Mouse (Mus musculus) heart, postnatal 0 days (tissue): ENCODE measurements at regions not wholly inside any gene's neighbourhood (a gene's known extent, or its start where the extent isn't known, plus 50 kb on each side); places are given as distances from the start of the nearest gene placed in this dataset.

Experiments used
- ATAC-seq: fragments of 200-750 bp; cut with Nextera tagmentation; 2 replicates; pipeline ENCODE4 v1.8.0; 2017; ENCODE audit warnings: low read depth, moderate number of reproducible peaks, moderate library complexity; ENCODE audit not compliant: insufficient read depth
- DNase-seq: peaks from one replicate; pipeline ENCODE4 v3.0.0-alpha.2; 2016; ENCODE audit warnings: low spot score
- H3K27ac ChIP-seq: fragments of 300-500 bp; sonication (generic); 2 replicates; pipeline ENCODE4 v1.5.1; 2014; ENCODE audit warnings: low read depth, mild to moderate bottlenecking
- H3K27me3 ChIP-seq: fragments of 300-500 bp; sonication (generic); 2 replicates; pipeline ENCODE4 v1.6.1; 2014; ENCODE audit warnings: low read length, mixed read lengths; ENCODE audit not compliant: control insufficient read depth, insufficient read depth
- H3K36me3 ChIP-seq: fragments of 300-500 bp; sonication (generic); replicated peaks from 2 replicates; pipeline ENCODE4 v1.6.1; 2014; ENCODE audit warnings: low read length, mixed read lengths; ENCODE audit not compliant: control insufficient read depth, insufficient read depth
- H3K4me1 ChIP-seq: fragments of 300-500 bp; sonication (generic); 2 replicates; pipeline ENCODE4 v1.6.1; 2014; ENCODE audit warnings: antibody characterized with exemption; ENCODE audit not compliant: control insufficient read depth, insufficient read depth
- H3K4me2 ChIP-seq: fragments of 300-500 bp; sonication (generic); 2 replicates; pipeline ENCODE4 v1.6.1; 2014; ENCODE audit warnings: low read depth, mild to moderate bottlenecking, low read length, moderate library complexity
- H3K4me3 ChIP-seq: fragments of 300-500 bp; sonication (generic); 2 replicates; pipeline ENCODE4 v1.5.1; 2014; ENCODE audit warnings: low read depth, low read length
- H3K9ac ChIP-seq: fragments of 300-500 bp; sonication (generic); replicated peaks from 2 replicates; pipeline ENCODE4 v1.6.1; 2014; ENCODE audit warnings: low read depth, low read length, mixed read lengths
- H3K9me3 ChIP-seq: fragments of 300-500 bp; sonication (generic); replicated peaks from 2 replicates; pipeline ENCODE4 v1.6.1; 2016; ENCODE audit warnings: low read length; ENCODE audit not compliant: control insufficient read depth
- CTCF ChIP-seq: IDR thresholded peaks from 2 replicates; pipeline ENCODE4 v1.5.1; 2016; ENCODE audit warnings: antibody characterized with exemption, control low read depth, low read depth
- EP300 ChIP-seq: IDR thresholded peaks from 2 replicates; pipeline ENCODE4 v1.6.1; 2016; ENCODE audit warnings: antibody characterized with exemption, low read depth
- WGBS: fragments of 180-500 bp; shearing (Covaris S2); extraction: QIAGEN DNeasy Blood & Tissue Kit; methylation state at CpG from one replicate; pipeline ENCODE4 v1.1.7; 2014; 5-methylcytosine and 5-hydroxymethylcytosine counted together

GRCm38 (mm10) chr1:163650577-163651180, 74.4 kb downstream of the Mettl11b start:
- Histone ChIP-seq H3K4me3 (no peak overlapping the region), H3K4me1 (no peaks in the 10 kb centered on the region), H3K9ac (no peak overlapping the region), H3K36me3 (no peaks in the 10 kb centered on the region), H3K4me2 (no peak overlapping the region), H3K9me3 (no peaks in the 10 kb centered on the region), H3K27ac (no peak overlapping the region), H3K27me3 (no peaks in the 10 kb centered on the region)
- WGBS: 67% methylated on average over 5 of the region's 5 CpGs
- TF ChIP-seq EP300 (no peak), CTCF (no peak)
- DNase-seq (no peak), ATAC-seq (no peak)

DNA sequence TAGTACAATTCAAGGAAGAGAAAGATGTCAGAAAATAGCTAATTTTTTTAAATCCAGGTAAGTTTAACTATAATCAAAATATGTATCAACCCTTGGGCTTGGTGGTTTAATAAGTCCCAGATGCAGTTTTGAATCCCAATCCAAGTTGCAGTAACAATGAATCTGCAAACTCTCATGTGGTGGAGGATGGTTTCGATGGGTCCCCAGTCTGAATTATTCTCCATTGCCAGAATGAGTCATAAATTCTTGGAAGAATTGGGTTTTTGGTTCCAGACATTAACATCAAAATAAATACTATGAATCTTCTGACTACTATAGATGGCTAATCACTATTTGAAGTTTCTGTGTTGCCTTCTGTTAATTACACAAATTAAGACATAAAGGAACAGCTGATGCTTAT, 82.9 kb downstream of the Mettl11b start:
- no peak overlapping the region for H3K9ac ChIP-seq
- no peaks in the 10 kb centered on the region for H3K9me3 ChIP-seq
- ATAC-seq: no peak
- no peaks in the 10 kb centered on the region for H3K27me3 ChIP-seq
- H3K4me2 ChIP-seq: no peak overlapping the region
- WGBS: 70% methylated on average over 1 of the region's 1 CpGs
- no peak overlapping the region for H3K4me3 ChIP-seq
- H3K4me1 ChIP-seq: no peaks in the 10 kb centered on the region
- no peak overlapping the region for H3K27ac ChIP-seq
- no peaks in the 10 kb centered on the region for H3K36me3 ChIP-seq
- TF ChIP-seq CTCF (no peak), EP300 (no peak)
- no peak for DNase-seq

GRCm38 (mm10) chr1:163640527-163641228, 84.4 kb downstream of the Mettl11b start:
- 74% methylated on average over 9 of the region's 9 CpGs for WGBS
- Histone ChIP-seq H3K27me3 (no peaks in the 10 kb centered on the region), H3K9me3 (no peaks in the 10 kb centered on the region), H3K9ac (no peak overlapping the region), H3K4me1 (no peaks in the 10 kb centered on the region), H3K27ac (no peak overlapping the region), H3K4me3 (no peak overlapping the region), H3K36me3 (no peaks in the 10 kb centered on the region), H3K4me2 (no peak overlapping the region)
- DNase-seq: no peak
- no peak for TF ChIP-seq CTCF
- no peak for TF ChIP-seq EP300
- no peak for ATAC-seq

DNA sequence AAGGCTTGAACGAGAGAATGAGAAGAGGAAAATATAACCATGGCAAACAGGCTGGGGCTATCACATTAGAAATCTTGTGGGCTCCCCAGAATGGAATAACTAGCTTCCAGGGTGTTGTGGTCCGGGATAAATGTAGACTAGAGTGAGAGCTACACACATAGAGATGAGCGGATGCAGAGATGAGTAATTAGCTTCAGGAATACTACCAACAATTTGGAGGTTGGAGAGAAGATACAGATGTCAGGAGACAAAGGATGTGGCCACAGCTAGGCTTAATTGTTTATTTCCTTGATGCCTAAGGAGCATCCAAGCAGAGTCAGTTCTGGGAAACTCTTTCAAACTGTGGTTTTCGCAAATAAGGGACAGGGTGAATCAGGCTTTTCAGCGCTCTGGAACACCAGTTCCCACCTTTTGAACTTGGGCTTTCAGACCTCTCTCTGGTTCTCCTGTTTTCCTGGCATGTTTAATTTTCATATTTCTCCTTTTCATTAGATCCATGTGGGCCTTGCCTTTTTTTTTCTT, 94.7 kb downstream of the Mettl11b start:
- ATAC-seq (no peak), DNase-seq (no peak)
- no peaks in the 10 kb centered on the region for H3K36me3 ChIP-seq
- TF ChIP-seq CTCF (no peak), EP300 (no peak)
- H3K9me3 ChIP-seq: no peaks in the 10 kb centered on the region
- WGBS: 83% methylated on average over 5 of the region's 5 CpGs
- no peak overlapping the region for H3K27ac ChIP-seq
- H3K4me2 ChIP-seq: no peak overlapping the region
- no peaks in the 10 kb centered on the region for H3K4me1 ChIP-seq
- no peaks in the 10 kb centered on the region for H3K27me3 ChIP-seq
- no peak overlapping the region for H3K4me3 ChIP-seq
- no peak overlapping the region for H3K9ac ChIP-seq

- no peaks in the 10 kb centered on the region for H3K27me3 ChIP-seq
- ATAC-seq (no peak), DNase-seq (no peak)
- no peak overlapping the region for H3K9ac ChIP-seq
- H3K4me2 ChIP-seq: no peak overlapping the region
- no peak overlapping the region for H3K4me3 ChIP-seq
- H3K27ac ChIP-seq: no peak overlapping the region
- H3K36me3 ChIP-seq: no peaks in the 10 kb centered on the region
- H3K9me3 ChIP-seq: no peaks in the 10 kb centered on the region
- WGBS: 75% methylated on average over 4 of the region's 4 CpGs
- no peaks in the 10 kb centered on the region for H3K4me1 ChIP-seq
- no peak for TF ChIP-seq CTCF
- TF ChIP-seq EP300: no peak
Observed at GRCm38 (mm10) chr1:163624887-163625286, 100.1 kb downstream of the Mettl11b start.

DNA sequence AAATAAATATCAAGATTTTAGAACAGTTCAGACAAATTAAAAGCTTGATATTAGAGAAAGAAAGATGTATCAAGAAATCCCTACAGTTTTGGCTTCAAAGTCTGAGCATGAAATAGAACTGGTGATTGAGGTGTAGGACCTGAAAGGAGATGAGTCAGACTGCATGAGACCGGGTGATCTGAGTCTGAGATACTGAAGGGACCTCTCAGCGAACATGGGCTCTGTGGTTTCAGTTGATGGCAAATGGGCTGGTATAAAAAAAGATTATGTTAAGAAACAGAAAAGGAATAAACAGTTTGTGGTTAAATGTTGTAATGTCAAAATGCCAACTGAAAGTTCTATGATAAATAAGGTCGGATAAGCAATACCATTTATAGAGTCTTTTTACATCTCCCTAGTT, 103.7 kb downstream of the Mettl11b start:
- WGBS: 77% methylated on average over 3 of the region's 3 CpGs
- no peaks in the 10 kb centered on the region for H3K36me3 ChIP-seq
- H3K27me3 ChIP-seq: no peaks in the 10 kb centered on the region
- no peak for DNase-seq
- H3K27ac ChIP-seq: no peak overlapping the region
- H3K4me2 ChIP-seq: no peak overlapping the region
- TF ChIP-seq EP300 (no peak), CTCF (no peak)
- H3K9ac ChIP-seq: no peak overlapping the region
- peaks cover 6% of the 10 kb centered on the region for H3K4me1 ChIP-seq
- ATAC-seq: no peak
- no peak overlapping the region for H3K4me3 ChIP-seq
- H3K9me3 ChIP-seq: no peaks in the 10 kb centered on the region
